Mouse (Mus musculus) adrenal gland, postnatal 25 days (tissue): ENCODE measurements around the gene Nudt1. TPM values are rescaled to one million over a fixed set of nuclear protein-coding genes. Genes with fewer than 3 reads are reported as not detected.

ENCODE experiments used
- DNase-seq: peaks from one replicate; pipeline ENCODE4 v3.0.0; 2021; ENCODE audit warnings: mixed read lengths
- total RNA-seq: library from RNA; stranded (reverse); gene quantifications from 2 replicates; pipeline ENCODE4 v1.2.3, GENCODE M21; 2021

The Nudt1 gene
- total RNA-seq, 1 experiment from 2014 or later = 29.0 TPM

- DNase-seq = no peak
These were observed 62.1 kb downstream of the Nudt1 start for GRCm38 (mm10) chr5:140383559-140383958.

GRCm38 (mm10) chr5:140384462-140384861, 63.0 kb downstream of the Nudt1 start:
- no peak for DNase-seq

GRCm38 (mm10) chr5:140387236-140387635, 65.8 kb downstream of the Nudt1 start:
- no peak for DNase-seq

Other genes starting within 250 kb of the Nudt1 start
- 17.2 and 23.1 TPM in 2 replicates for gene Mad1l1, start 104 bp upstream of the Nudt1 start, total RNA-seq
- 17.8 and 18.4 TPM in 2 replicates for gene Mrm2, start 10.2 kb downstream of the Nudt1 start, total RNA-seq
- 18.0 and 18.4 TPM in 2 replicates for gene Snx8, start 67.6 kb downstream of the Nudt1 start, total RNA-seq
- gene Eif3b, start 97.7 kb downstream of the Nudt1 start, total RNA-seq = 159 and 237 TPM in 2 replicates
- 0.27 TPM in 1 of 2 replicates, not detected in the other for gene Gm4869, start 124.0 kb downstream of the Nudt1 start, total RNA-seq
- 9.5 and 11.3 TPM in 2 replicates for gene Chst12, start 183.9 kb downstream of the Nudt1 start, total RNA-seq
- gene Grifin, start 243.4 kb downstream of the Nudt1 start, total RNA-seq = not detected in 2 replicates